Mouse (Mus musculus): ENCODE measurements around the gene Bub1b. TPM values are rescaled to one million over a fixed set of nuclear protein-coding genes. Genes with fewer than 3 reads are reported as not detected.

The Bub1b gene
- total and polyA plus RNA-seq, 2 experiments from 2014 or later: 14.8 to 37.7 TPM

DNA sequence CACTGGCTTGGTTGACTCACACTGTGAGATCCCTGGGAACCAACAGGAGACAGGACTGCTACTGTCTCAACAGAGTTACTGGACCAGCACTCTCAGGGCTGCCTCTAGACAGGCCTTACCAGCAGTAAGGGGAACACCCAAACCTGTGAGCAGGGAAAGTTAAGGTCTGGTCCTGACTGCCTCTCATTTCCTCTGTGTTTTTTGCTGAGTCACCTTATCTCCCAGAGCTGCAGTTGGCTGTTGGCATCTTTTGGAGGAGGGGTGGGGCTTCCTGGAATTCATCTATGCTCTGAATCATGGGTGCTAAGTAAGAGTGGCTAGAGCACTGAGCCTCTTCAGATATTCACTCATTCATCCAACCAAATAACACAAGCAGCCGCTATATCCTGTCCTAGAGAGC is 61.1 kb downstream of the Bub1b start:
- DNase-seq (ENCODE audit: low spot score): peak; percentile 63
- Histone ChIP-seq H3K9me3 (replicated peaks; ENCODE audit: control insufficient read depth, low read length) (no peaks in the 10 kb centered on the region), H3K4me3 (ENCODE audit: low read depth, low read length) (no peak overlapping the region), H3K27me3 (ENCODE audit: control insufficient read depth, insufficient read depth, low read length) (no peaks in the 10 kb centered on the region), H3K4me2 (ENCODE audit: low read depth, low read length) (no peak overlapping the region), H3K36me3 (replicated peaks; ENCODE audit: control insufficient read depth, insufficient read depth, low read length) (no peaks in the 10 kb centered on the region), H3K27ac (ENCODE audit: low read depth) (peak overlapping the region; percentile 62; the same call in 1 of the 2 replicates), H3K9ac (replicated peaks; ENCODE audit: low read depth, low read length) (no peak overlapping the region), H3K4me1 (ENCODE audit: control insufficient read depth, insufficient read depth) (peaks cover 20% of the 10 kb centered on the region)
- WGBS: 30% methylated on average over 1 of the region's 1 CpGs
- TF ChIP-seq EP300 (IDR thresholded peaks at IDR 0.05; ENCODE audit: low read depth) (no peak), CTCF (IDR thresholded peaks at IDR 0.05; ENCODE audit: low read depth) (no peak)
- ATAC-seq (ENCODE audit: insufficient read depth, low read depth): peak; percentile 44

- ATAC-seq (ENCODE audit: insufficient read depth, low read depth): no peak
These were observed 61.5 kb downstream of the Bub1b start for GRCm38 (mm10) chr2:118659493-118659892.

DNA sequence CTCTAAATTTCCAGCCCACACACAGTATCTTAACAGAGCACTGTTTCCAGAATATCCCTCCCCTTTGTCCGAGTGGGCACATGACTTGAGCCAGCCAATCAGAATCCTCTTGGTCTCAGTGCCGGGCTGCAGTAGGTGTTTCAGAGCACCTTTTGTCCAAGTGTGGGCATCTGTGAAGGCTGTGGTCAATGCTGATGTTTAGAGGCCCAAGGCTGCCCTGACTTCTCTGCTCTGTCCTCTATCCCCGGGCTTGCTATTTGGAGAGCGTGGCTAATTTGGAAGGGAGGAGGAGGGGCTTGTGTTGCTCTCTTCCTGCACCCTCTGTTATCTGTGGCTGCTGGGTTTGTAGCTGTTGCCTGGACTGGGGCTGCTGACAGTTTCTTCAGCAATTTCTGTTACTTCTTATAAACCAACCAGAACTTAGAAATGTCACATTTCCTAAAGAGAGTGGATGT is 62.0 kb downstream of the Bub1b start:
- Histone ChIP-seq H3K27me3 (ENCODE audit: control insufficient read depth, insufficient read depth, low read length) (no peaks in the 10 kb centered on the region), H3K4me1 (ENCODE audit: control insufficient read depth, insufficient read depth) (peaks cover 29% of the 10 kb centered on the region), H3K36me3 (replicated peaks; ENCODE audit: control insufficient read depth, insufficient read depth, low read length) (no peaks in the 10 kb centered on the region), H3K4me2 (ENCODE audit: low read depth, low read length) (peak overlapping the region; percentile 61), H3K4me3 (ENCODE audit: low read depth, low read length) (peak overlapping the region; percentile 43), H3K27ac (ENCODE audit: low read depth) (peak overlapping the region; percentile 62; the same call in 1 of the 2 replicates), H3K9me3 (replicated peaks; ENCODE audit: control insufficient read depth, low read length) (no peaks in the 10 kb centered on the region), H3K9ac (replicated peaks; ENCODE audit: low read depth, low read length) (peak overlapping the region; percentile 13; the same call in 1 of the 2 replicates)
- ATAC-seq (ENCODE audit: insufficient read depth, low read depth) (peak; percentile 37; the same call in 1 of the 2 replicates), DNase-seq (ENCODE audit: low spot score) (peak; percentile 76)
- TF ChIP-seq EP300 (IDR thresholded peaks at IDR 0.05; ENCODE audit: low read depth) (no peak), CTCF (IDR thresholded peaks at IDR 0.05; ENCODE audit: low read depth) (no peak)
- 3% methylated on average over 4 of the region's 4 CpGs for WGBS

More at GRCm38 (mm10) chr2:118659493-118659892, 61.5 kb downstream of the Bub1b start:
- 63% methylated on average over 12 of the region's 12 CpGs for WGBS
- Histone ChIP-seq H3K9ac (replicated peaks; ENCODE audit: low read depth, low read length) (no peak overlapping the region), H3K4me3 (ENCODE audit: low read depth, low read length) (peak overlapping the region; percentile 43; the same call in 1 of the 2 replicates), H3K27ac (ENCODE audit: low read depth) (0 out of 2 replicates have a peak overlapping the region, but pooled peaks have one; percentile 62), H3K27me3 (ENCODE audit: control insufficient read depth, insufficient read depth, low read length) (no peaks in the 10 kb centered on the region), H3K4me1 (ENCODE audit: control insufficient read depth, insufficient read depth) (peaks cover 24% of the 10 kb centered on the region), H3K36me3 (replicated peaks; ENCODE audit: control insufficient read depth, insufficient read depth, low read length) (no peaks in the 10 kb centered on the region), H3K4me2 (ENCODE audit: low read depth, low read length) (peak overlapping the region; percentile 61), H3K9me3 (replicated peaks; ENCODE audit: control insufficient read depth, low read length) (no peaks in the 10 kb centered on the region)
- no peak for TF ChIP-seq CTCF (IDR thresholded peaks at IDR 0.05; ENCODE audit: low read depth)
- TF ChIP-seq EP300 (IDR thresholded peaks at IDR 0.05; ENCODE audit: low read depth): no peak
- no peak for DNase-seq (ENCODE audit: low spot score)

DNA sequence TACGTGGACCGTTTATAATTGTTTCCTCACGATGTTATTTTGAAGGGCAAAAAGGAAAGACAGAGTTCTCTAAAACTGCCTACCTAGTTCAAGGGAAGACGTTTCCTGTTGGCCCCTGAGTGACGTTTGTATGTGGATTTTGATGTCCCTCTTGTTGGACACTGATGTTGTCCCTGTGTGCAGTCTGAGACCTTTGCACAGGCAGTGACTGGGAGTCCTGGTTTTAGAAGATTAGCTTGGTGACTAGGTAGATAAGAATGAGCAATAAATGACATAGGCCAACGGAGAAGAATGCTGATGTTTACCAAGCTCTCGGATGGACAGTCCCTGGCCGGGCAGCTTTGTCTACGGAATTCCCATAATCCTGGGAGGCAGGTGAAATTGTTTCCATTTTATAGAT is 63.9 kb downstream of the Bub1b start:
- H3K9ac ChIP-seq (replicated peaks; ENCODE audit: low read depth, low read length): no peak overlapping the region
- peaks cover 48% of the 10 kb centered on the region for H3K4me1 ChIP-seq (ENCODE audit: control insufficient read depth, insufficient read depth)
- WGBS: 86% methylated on average over 9 of the region's 9 CpGs
- no peak overlapping the region for H3K27ac ChIP-seq (ENCODE audit: low read depth)
- TF ChIP-seq EP300 (IDR thresholded peaks at IDR 0.05; ENCODE audit: low read depth) (no peak), CTCF (IDR thresholded peaks at IDR 0.05; ENCODE audit: low read depth) (no peak)
- no peaks in the 10 kb centered on the region for H3K27me3 ChIP-seq (ENCODE audit: control insufficient read depth, insufficient read depth, low read length)
- no peak overlapping the region for H3K4me3 ChIP-seq (ENCODE audit: low read depth, low read length)
- no peaks in the 10 kb centered on the region for H3K9me3 ChIP-seq (replicated peaks; ENCODE audit: control insufficient read depth, low read length)
- ATAC-seq (ENCODE audit: insufficient read depth, low read depth) (no peak), DNase-seq (ENCODE audit: low spot score) (no peak)
- no peaks in the 10 kb centered on the region for H3K36me3 ChIP-seq (replicated peaks; ENCODE audit: control insufficient read depth, insufficient read depth, low read length)
- H3K4me2 ChIP-seq (ENCODE audit: low read depth, low read length): no peak overlapping the region

- DNase-seq (ENCODE audit: low spot score): no peak
- no peaks in the 10 kb centered on the region for H3K9me3 ChIP-seq (replicated peaks; ENCODE audit: control insufficient read depth, low read length)
- peak within 1 kb of the TSS; percentile 50 for H3K4me3 ChIP-seq (ENCODE audit: low read depth, low read length)
- peak within 1 kb of the TSS; percentile 77 for H3K4me2 ChIP-seq (ENCODE audit: low read depth, low read length)
- H3K36me3 ChIP-seq (replicated peaks; ENCODE audit: control insufficient read depth, insufficient read depth, low read length): no peaks in the 10 kb centered on the region
- no peak for TF ChIP-seq CTCF (IDR thresholded peaks at IDR 0.05; ENCODE audit: low read depth)
- TF ChIP-seq EP300 (IDR thresholded peaks at IDR 0.05; ENCODE audit: low read depth): no peak
- peak within 1 kb of the TSS; percentile 46 for H3K9ac ChIP-seq (replicated peaks; ENCODE audit: low read depth, low read length)
- ATAC-seq (ENCODE audit: insufficient read depth, low read depth): no peak
- no peaks in the 10 kb centered on the region for H3K27me3 ChIP-seq (ENCODE audit: control insufficient read depth, insufficient read depth, low read length)
- H3K4me1 ChIP-seq (ENCODE audit: control insufficient read depth, insufficient read depth): peaks cover 56% of the 10 kb centered on the region
- peak within 1 kb of the TSS; percentile 68 for H3K27ac ChIP-seq (ENCODE audit: low read depth)
- WGBS: 3% methylated on average over 33 of the region's 37 CpGs
These were observed 65.1 kb downstream of the Bub1b start, which contains the start of gene Pak6 for GRCm38 (mm10) chr2:118662902-118663803. Gene Pak6, plus strand, starts transcription at chr2:118663303.

Measured in heart, postnatal 0 days (tissue).